Mouse (Mus musculus) kidney, embryonic 15.5 days (tissue): ENCODE measurements around the gene Slc9a9. TPM values are rescaled to one million over a fixed set of nuclear protein-coding genes. Genes with fewer than 3 reads are reported as not detected.

Experiments
- ATAC-seq: fragments of 200-750 bp; cut with Nextera tagmentation; replicated peaks from 2 replicates; pipeline ENCODE4 v1.8.0; 2017; ENCODE audit warnings: moderate TSS enrichment; ENCODE audit not compliant: low FRiP score
- H3K27ac ChIP-seq: fragments of 300-500 bp; sonication (generic); 2 replicates; pipeline ENCODE4 v1.5.1; 2015; ENCODE audit warnings: mild to moderate bottlenecking, inconsistent platforms
- H3K27me3 ChIP-seq: fragments of 300-500 bp; sonication (generic); 2 replicates; pipeline ENCODE4 v1.6.1; 2015; ENCODE audit warnings: inconsistent platforms
- H3K36me3 ChIP-seq: fragments of 300-500 bp; sonication (generic); 2 replicates; pipeline ENCODE4 v1.6.1; 2015; ENCODE audit warnings: inconsistent platforms
- H3K4me1 ChIP-seq: fragments of 300-500 bp; sonication (generic); 2 replicates; pipeline ENCODE4 v1.6.1; 2015; ENCODE audit warnings: inconsistent platforms
- H3K4me2 ChIP-seq: fragments of 300-500 bp; sonication (generic); 2 replicates; pipeline ENCODE4 v1.6.1; 2015; ENCODE audit warnings: moderate library complexity, mild to moderate bottlenecking, inconsistent platforms
- H3K4me3 ChIP-seq: fragments of 300-500 bp; sonication (generic); replicated peaks from 2 replicates; pipeline ENCODE4 v1.5.1; 2015; ENCODE audit warnings: mild to moderate bottlenecking, inconsistent platforms
- H3K9ac ChIP-seq: fragments of 300-500 bp; sonication (generic); 2 replicates; pipeline ENCODE4 v1.6.1; 2015; ENCODE audit warnings: mild to moderate bottlenecking, inconsistent platforms
- H3K9me3 ChIP-seq: fragments of 300-500 bp; sonication (generic); replicated peaks from 2 replicates; pipeline ENCODE4 v1.6.1; 2016; ENCODE audit warnings: inconsistent platforms
- WGBS: fragments of 180-500 bp; shearing (Covaris S2); methylation state at CpG from one replicate; pipeline ENCODE4 v1.1.7; 2015; ENCODE audit warnings: mixed read lengths; 5-methylcytosine and 5-hydroxymethylcytosine counted together
- polyA plus RNA-seq: library from polyadenylated mRNA; unstranded; fragments of >200 nt; fragmentation: Nextera tagmentation; extraction: Ambion mirVana; gene quantifications from 2 replicates; pipeline ENCODE4 v1.2.1, GENCODE M21; 2015

Slc9a9 gene
- polyA plus RNA-seq, 1 experiment from 2014 or later: 4.0 TPM

DNA sequence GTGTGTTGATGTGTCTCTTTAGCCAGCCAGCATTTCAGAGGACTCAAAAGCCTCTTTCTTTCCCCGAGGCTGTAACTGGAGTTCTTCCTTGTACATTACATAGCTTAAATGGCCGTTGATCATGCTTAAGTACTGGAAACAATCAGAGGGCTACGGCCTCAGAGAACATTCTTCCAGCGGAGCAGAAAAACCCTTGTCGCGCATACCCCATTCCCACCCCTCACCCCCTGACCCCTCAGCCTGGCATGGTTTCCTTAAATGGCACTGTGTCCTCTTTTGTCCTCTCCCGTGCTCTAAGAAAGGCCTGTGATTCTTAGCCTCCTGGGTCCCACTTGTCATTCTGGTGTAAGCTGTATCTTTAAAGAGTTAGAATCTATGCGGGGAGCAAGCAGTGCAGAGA lies 404.0 kb downstream of the Slc9a9 start:
- Histone ChIP-seq H3K27ac (peak overlapping the region; percentile 76), H3K36me3 (no peaks in the 10 kb centered on the region), H3K9me3 (0 out of 2 replicates have a peak, but pooled peaks cover 2% of the 10 kb centered on the region), H3K4me1 (peaks cover 54% of the 10 kb centered on the region), H3K4me3 (no peak overlapping the region), H3K4me2 (no peak overlapping the region), H3K27me3 (no peaks in the 10 kb centered on the region), H3K9ac (no peak overlapping the region)
- WGBS: 28% methylated on average over 8 of the region's 8 CpGs
- ATAC-seq: 0 out of 2 replicates have a peak, but pooled peaks have one; percentile 2

DNA sequence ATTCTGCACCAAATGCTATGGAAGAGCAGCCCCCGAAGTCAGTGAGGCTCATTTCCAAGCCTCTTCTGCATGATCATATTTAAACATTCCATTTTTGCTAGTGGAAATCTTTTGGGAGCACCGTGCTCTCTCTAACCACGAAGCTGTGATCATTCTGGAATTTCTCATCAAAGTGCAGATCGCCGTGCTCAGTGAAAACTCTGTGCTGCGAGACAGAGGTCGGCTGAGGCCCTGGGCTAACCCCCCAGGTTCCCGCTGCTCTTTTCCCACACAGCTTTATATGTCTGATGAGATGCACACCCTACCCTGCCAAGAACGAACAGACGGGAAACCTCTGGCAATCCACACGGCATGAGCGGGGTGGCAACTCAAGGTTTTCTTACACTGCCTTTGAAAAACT lies 406.1 kb downstream of the Slc9a9 start:
- Histone ChIP-seq H3K9ac (no peak overlapping the region), H3K36me3 (no peaks in the 10 kb centered on the region), H3K27ac (no peak overlapping the region), H3K27me3 (no peaks in the 10 kb centered on the region), H3K4me2 (no peak overlapping the region), H3K4me3 (no peak overlapping the region), H3K4me1 (peaks cover 56% of the 10 kb centered on the region), H3K9me3 (no peaks in the 10 kb centered on the region)
- 51% methylated on average over 12 of the region's 12 CpGs for WGBS
- ATAC-seq: no peak

DNA sequence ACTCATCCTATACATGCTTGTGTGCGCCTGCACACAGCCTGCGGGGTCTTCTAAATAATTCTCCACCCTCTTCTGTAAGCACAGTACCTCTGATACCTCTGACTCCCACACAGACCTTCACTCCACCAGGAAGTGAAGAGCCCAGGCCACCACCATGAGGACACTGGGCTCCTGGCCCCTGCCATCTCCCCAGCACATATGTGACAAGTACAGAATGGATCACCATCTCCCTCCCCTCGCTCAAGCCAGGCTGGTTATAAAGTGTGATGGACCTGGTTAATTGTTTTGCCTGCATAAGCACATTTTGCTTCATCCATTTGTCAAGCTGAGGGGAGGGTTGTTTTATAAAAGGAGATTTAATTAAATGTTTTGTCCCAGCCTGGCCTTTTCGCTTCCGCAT lies 408.2 kb downstream of the Slc9a9 start:
- Histone ChIP-seq H3K4me1 (peaks cover 35% of the 10 kb centered on the region), H3K9me3 (no peaks in the 10 kb centered on the region), H3K27ac (no peak overlapping the region), H3K27me3 (no peaks in the 10 kb centered on the region), H3K9ac (no peak overlapping the region), H3K4me3 (no peak overlapping the region), H3K36me3 (no peaks in the 10 kb centered on the region), H3K4me2 (no peak overlapping the region)
- WGBS: 66% methylated on average over 5 of the region's 5 CpGs
- ATAC-seq: no peak

DNA sequence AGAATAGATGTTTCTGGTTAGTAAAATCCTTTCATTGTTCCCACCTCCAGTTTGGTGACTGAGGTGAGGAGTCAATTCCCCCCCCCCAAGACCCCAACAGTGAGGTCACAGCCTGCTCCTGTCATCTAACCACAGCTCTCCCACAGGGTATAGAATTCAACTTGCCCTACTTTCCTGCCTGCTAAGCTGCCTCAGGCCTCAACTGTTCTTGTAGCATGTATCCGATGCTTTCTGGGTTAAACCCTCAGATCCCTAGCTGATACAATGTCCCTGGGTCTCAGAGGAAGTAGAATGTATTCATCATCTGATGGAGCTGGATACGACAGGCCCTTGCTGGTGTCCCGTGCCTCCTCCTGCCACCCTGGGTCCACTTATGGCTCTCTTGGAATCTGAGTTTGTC lies 408.9 kb downstream of the Slc9a9 start:
- H3K4me1 ChIP-seq: peaks cover 28% of the 10 kb centered on the region
- H3K9ac ChIP-seq: no peak overlapping the region
- no peak overlapping the region for H3K27ac ChIP-seq
- H3K4me2 ChIP-seq: no peak overlapping the region
- no peaks in the 10 kb centered on the region for H3K36me3 ChIP-seq
- H3K4me3 ChIP-seq: no peak overlapping the region
- H3K9me3 ChIP-seq: no peaks in the 10 kb centered on the region
- 70% methylated on average over 3 of the region's 3 CpGs for WGBS
- ATAC-seq: no peak
- H3K27me3 ChIP-seq: no peaks in the 10 kb centered on the region

DNA sequence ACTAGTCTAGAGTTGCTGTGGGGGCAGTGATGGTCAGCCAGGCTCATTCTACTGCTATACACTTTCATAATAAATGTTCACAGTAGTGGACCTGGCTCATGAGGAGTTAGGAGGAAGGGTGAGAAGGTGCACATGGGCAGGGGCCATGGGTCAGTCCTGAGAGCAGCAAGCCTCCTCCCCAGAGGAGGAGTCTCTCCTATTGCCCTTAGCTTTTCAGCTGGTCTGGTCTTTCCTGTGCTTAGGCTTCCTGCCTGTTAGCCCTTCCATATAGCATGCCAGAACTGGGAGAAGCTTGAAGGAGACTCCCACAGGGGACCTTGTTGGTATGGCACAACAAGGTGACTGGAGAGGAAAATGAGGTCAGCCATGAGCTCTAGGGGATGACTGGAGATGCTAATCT lies 410.2 kb downstream of the Slc9a9 start:
- H3K4me1 ChIP-seq: peaks cover 24% of the 10 kb centered on the region
- H3K4me3 ChIP-seq: no peak overlapping the region
- peak; percentile 69 for ATAC-seq
- no peak overlapping the region for H3K9ac ChIP-seq
- H3K4me2 ChIP-seq: no peak overlapping the region
- no peaks in the 10 kb centered on the region for H3K9me3 ChIP-seq
- H3K27ac ChIP-seq: peak overlapping the region; percentile 37
- H3K36me3 ChIP-seq: no peaks in the 10 kb centered on the region
- H3K27me3 ChIP-seq: no peaks in the 10 kb centered on the region

DNA sequence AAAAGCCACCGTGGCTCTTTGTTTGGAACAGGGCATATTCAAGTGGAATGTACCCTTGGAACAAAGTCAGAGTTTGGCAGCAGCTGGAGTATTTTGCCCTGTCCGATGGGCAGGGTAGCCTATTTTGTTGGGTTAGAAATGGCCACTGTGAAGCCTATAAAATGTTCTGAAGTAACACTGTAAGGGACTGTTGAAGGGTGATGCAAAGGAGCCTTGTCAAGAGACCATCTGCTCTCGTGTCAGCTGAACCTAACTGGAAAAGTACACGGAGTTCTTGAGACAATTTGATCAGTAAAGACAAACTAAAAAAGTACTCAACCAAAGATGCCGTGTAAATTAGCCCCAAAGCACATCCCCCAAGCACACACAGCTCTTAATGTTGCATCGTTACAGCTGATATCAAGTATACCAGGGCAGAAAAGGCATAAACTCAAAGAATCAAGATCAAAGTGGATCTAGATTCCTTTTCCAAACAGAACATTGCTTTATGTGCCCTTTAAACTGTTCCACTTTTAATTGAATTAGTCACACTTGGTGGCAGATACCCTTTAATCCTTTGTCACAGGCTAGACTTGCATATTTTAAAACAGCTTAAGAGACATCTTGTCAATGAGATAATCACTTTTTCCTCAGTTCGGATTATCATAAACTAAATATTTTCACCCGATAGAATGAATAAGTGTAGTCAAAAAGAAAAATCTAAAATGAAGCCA lies 416.6 kb downstream of the Slc9a9 start:
- Histone ChIP-seq H3K4me1 (peaks cover 5% of the 10 kb centered on the region), H3K36me3 (no peaks in the 10 kb centered on the region), H3K9me3 (no peaks in the 10 kb centered on the region), H3K9ac (no peak overlapping the region), H3K27me3 (no peaks in the 10 kb centered on the region), H3K27ac (no peak overlapping the region), H3K4me3 (no peak overlapping the region), H3K4me2 (no peak overlapping the region)
- no peak for ATAC-seq
- WGBS: 68% methylated on average over 8 of the region's 8 CpGs

DNA sequence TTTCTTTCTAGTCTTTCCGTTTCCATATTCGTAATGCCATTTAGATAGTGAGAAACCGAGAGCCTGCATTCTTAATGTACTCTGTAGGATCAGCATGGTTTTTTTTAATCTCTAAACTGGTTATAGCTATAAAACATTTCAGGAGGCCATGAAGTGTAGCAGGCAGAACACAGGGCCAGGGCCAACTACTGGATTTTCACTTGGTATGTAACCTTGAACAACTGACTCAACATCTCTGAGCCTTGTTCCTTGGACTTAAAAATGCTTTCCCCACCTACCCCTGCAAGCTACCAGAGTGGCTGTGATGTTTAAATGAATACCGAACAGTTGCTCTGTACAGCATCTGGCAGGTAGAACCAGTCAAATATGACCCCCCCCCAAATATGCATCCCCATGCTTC lies 418.5 kb downstream of the Slc9a9 start:
- Histone ChIP-seq H3K4me3 (no peak overlapping the region), H3K27ac (no peak overlapping the region), H3K4me2 (no peak overlapping the region), H3K36me3 (no peaks in the 10 kb centered on the region), H3K9me3 (no peaks in the 10 kb centered on the region), H3K27me3 (no peaks in the 10 kb centered on the region), H3K9ac (no peak overlapping the region), H3K4me1 (peaks cover 5% of the 10 kb centered on the region)
- WGBS: 98% methylated on average over 4 of the region's 4 CpGs
- ATAC-seq: no peak

DNA sequence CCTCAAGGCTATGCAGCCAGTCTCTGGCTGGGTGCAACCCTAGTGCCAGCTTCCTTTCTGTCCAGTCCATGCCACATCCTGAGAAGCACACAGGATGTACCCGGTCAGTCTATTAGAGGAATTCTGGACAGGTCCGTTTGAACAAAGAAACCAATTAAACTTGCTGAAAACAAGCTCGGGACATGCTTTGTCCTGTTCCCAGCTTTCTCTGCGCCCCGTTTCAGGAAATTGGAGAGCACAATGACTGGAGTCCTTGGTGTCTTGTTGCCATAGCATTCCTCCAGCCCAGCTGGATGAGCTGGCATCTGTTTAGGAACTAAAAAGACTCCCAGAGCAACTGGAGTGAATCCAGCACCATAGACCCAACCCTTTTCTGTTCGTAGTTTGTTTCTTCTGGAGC lies 419.3 kb downstream of the Slc9a9 start:
- Histone ChIP-seq H3K27me3 (no peaks in the 10 kb centered on the region), H3K4me3 (no peak overlapping the region), H3K9ac (no peak overlapping the region), H3K36me3 (no peaks in the 10 kb centered on the region), H3K4me2 (no peak overlapping the region), H3K4me1 (peaks cover 5% of the 10 kb centered on the region), H3K9me3 (no peaks in the 10 kb centered on the region), H3K27ac (no peak overlapping the region)
- WGBS: 46% methylated on average over 6 of the region's 6 CpGs
- ATAC-seq: peak; percentile 60; the same call in 1 of the 2 replicates

DNA sequence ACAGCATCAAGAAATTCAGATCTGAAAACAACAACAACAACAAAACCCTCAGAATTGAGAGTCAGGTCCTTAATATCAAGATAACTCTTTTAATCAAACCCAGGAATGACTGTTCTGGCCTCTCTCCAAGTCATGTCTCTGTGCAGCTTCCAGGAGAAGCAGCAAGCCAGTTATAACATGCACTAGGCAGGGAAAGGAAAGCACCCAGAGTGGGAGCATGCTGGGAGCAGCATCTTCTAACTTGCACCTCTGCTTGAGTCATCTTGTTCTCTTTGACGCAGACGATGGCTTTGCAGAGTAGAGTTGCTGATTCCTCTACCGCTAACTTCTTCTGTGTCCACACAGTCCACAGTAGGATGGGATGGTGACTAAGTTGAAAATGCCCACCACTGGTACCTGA lies 426.8 kb downstream of the Slc9a9 start:
- Histone ChIP-seq H3K9ac (no peak overlapping the region), H3K9me3 (no peaks in the 10 kb centered on the region), H3K4me3 (no peak overlapping the region), H3K27me3 (no peaks in the 10 kb centered on the region), H3K27ac (no peak overlapping the region), H3K4me1 (no peaks in the 10 kb centered on the region), H3K4me2 (no peak overlapping the region), H3K36me3 (no peaks in the 10 kb centered on the region)
- ATAC-seq: no peak
- WGBS: 99% methylated on average over 3 of the region's 3 CpGs

DNA sequence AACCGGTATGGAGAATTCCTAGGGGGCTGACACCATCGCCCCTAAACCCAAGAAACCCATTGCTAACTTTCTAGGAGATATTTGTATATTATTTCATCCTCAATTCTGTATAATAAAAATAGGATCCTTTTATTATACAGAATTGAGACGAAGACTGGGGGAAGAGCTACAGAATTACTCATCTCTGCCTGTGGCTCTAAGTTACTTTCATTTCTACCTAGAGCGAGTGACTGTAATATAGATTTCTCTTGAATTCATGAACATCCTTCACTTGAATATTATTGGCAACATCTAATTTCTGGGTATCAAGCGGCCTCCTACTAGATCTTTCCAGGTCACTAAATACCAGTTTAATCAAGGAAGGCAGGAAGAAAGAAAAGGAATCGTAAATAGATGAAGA lies 436.1 kb downstream of the Slc9a9 start:
- no peak overlapping the region for H3K4me3 ChIP-seq
- no peaks in the 10 kb centered on the region for H3K9me3 ChIP-seq
- WGBS: 90% methylated on average over 6 of the region's 6 CpGs
- no peak overlapping the region for H3K9ac ChIP-seq
- H3K4me2 ChIP-seq: no peak overlapping the region
- 0 out of 2 replicates have a peak, but pooled peaks cover under 1% of the 10 kb centered on the region for H3K4me1 ChIP-seq
- no peaks in the 10 kb centered on the region for H3K36me3 ChIP-seq
- no peak overlapping the region for H3K27ac ChIP-seq
- no peaks in the 10 kb centered on the region for H3K27me3 ChIP-seq
- ATAC-seq: no peak

DNA sequence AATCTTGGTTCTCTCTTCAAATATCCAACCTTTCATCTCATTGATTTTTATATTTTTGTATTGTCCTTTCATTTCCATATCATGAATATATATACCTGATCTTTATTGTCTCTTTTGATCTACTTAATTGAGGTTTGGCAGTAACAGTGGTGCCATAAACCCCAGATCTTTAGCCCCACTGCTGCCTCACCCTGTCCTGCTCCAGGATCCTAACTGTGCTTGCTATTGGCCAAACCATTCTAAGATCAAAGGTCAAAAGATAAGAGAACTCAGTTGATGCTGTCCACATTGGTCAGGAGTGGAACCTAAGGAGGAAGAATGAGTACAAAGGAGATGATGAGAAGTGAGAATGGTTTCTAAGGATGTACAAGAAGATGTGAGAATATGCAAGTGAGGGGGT lies 440.1 kb downstream of the Slc9a9 start:
- no peak overlapping the region for H3K27ac ChIP-seq
- no peak overlapping the region for H3K4me2 ChIP-seq
- 0 out of 2 replicates have a peak, but pooled peaks cover 4% of the 10 kb centered on the region for H3K4me1 ChIP-seq
- no peak overlapping the region for H3K9ac ChIP-seq
- H3K36me3 ChIP-seq: no peaks in the 10 kb centered on the region
- no peaks in the 10 kb centered on the region for H3K27me3 ChIP-seq
- no peak for ATAC-seq
- no peak overlapping the region for H3K4me3 ChIP-seq
- H3K9me3 ChIP-seq: no peaks in the 10 kb centered on the region

DNA sequence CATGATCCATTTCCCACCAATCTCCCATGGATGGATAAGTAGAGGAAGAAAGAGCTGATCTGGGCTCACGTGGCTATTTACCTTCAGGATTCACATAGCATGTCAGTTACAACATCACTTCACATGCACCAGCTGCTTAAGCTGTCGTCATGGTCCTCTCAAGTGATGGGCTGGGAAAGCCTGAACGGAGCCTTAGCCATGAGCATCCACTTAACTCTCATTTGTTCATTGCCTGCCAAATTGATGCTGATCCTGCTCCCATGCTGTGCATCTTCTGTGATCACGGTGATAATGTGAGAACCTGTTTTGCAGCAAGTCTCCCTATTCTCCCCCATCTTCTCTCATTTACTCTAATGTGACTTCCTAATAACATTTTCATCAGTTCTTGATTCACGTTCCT lies 441.1 kb downstream of the Slc9a9 start:
- no peak for ATAC-seq
- Histone ChIP-seq H3K4me3 (no peak overlapping the region), H3K36me3 (no peaks in the 10 kb centered on the region), H3K9me3 (no peaks in the 10 kb centered on the region), H3K27me3 (no peaks in the 10 kb centered on the region), H3K4me2 (no peak overlapping the region), H3K4me1 (0 out of 2 replicates have a peak, but pooled peaks cover 4% of the 10 kb centered on the region), H3K27ac (no peak overlapping the region), H3K9ac (no peak overlapping the region)
- 71% methylated on average over 5 of the region's 5 CpGs for WGBS

DNA sequence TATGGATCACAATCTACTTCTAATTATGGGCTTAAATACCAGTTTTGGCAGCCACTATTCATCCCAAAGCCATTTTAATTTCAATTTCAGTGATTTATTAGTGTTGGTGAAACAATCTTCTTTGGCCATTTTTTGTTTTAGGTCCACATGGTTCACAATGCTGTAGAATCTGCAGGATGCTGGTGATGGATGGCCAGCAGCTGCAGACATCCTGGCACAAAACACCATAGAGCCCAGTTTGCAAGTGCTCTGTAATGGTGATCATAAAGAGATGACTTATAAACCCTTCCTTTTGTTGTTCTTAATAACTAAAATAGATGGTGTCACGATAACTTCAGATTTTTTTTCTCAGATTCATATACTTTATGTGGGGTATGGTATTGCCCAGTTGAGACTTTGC lies 442.0 kb downstream of the Slc9a9 start:
- no peaks in the 10 kb centered on the region for H3K36me3 ChIP-seq

More for the DNA sequence above, 442.0 kb downstream of the Slc9a9 start:
- no peaks in the 10 kb centered on the region for H3K27me3 ChIP-seq
- H3K9ac ChIP-seq: no peak overlapping the region
- ATAC-seq: no peak
- H3K4me3 ChIP-seq: no peak overlapping the region
- no peaks in the 10 kb centered on the region for H3K9me3 ChIP-seq
- H3K4me1 ChIP-seq: 0 out of 2 replicates have a peak, but pooled peaks cover 4% of the 10 kb centered on the region
- no peak overlapping the region for H3K4me2 ChIP-seq
- no peak overlapping the region for H3K27ac ChIP-seq
- 81% methylated on average over 1 of the region's 1 CpGs for WGBS
